Comparison of ENCODE assay signal across 7 mouse cellular contexts in the genomic region with DNA sequence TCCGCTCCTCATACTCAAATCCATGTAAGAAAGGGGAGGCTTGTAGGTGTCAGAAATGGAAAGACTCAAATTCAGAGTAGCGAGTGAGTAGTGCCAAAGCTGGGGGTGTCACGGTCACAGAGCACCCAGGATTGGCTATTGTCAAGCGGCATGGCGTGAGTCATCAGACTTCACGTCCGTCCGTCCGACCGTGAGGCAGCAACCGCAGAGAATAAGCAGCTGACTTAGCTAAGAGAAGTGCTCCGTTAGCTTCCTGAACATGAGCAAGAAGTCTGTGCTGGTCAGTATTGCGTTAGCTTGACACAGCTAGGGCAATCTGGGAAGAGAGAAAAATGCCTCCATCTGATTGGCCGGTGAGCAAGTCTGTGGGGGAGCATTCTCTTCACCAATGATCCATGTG.
A peak's percentile ranks its signal among the peaks of the same experiment; 100 is the strongest.
DNase-seq lines count a peak whose midpoint lies in the region; ATAC-seq and TF ChIP-seq lines count a peak whose summit lies in the region.

No protein-coding gene starts in this region.

- TF ChIP-seq POLR2A in heart, adult 2 months (IDR thresholded peaks at IDR 0.05; ENCODE audit: insufficient read depth, low read depth, low read length) = no peak
- TF ChIP-seq POLR2A in lung, adult 2 months (IDR thresholded peaks at IDR 0.05; ENCODE audit: borderline replicate concordance, extremely low read depth, low read depth, low read length) = no peak

- no peak for TF ChIP-seq CTCF in heart, adult 2 months (IDR thresholded peaks at IDR 0.05)
- TF ChIP-seq CTCF in lung, adult 2 months (IDR thresholded peaks at IDR 0.05; ENCODE audit: insufficient read depth, low read length) = no peak

- H3K79me2 ChIP-seq in heart, adult 2 months (replicated peaks; ENCODE audit: control insufficient read depth, insufficient read depth, low read length) = no peaks in the 10 kb centered on the region

- peaks cover 8% of the 10 kb centered on the region for H3K4me1 ChIP-seq in heart, adult 2 months (ENCODE audit: control insufficient read depth, insufficient read depth, low read length)
- peaks cover 4% of the 10 kb centered on the region; the same call in 1 of the 2 replicates for H3K4me1 ChIP-seq in lung, adult 2 months (ENCODE audit: control insufficient read depth, insufficient read depth, low read length)
- peaks cover 10% of the 10 kb centered on the region for H3K4me1 ChIP-seq in forebrain, embryonic 13.5 days

- H3K4me2 ChIP-seq in forebrain, embryonic 13.5 days = no peak overlapping the region

- intact Hi-C loops in heart, adult 2 months (cut with DNase I) = loop anchor here (2.0 kb wide), 1 partner anchor 92 kb away; the partner anchor contains the start of gene Zdhhc17

- ATAC-seq in CD4-positive, CD25-positive, alpha-beta regulatory T cell, adult 4 months = peak; percentile 53
- no peak for ATAC-seq in forebrain, embryonic 13.5 days

- H3K27me3 ChIP-seq in heart, adult 2 months (ENCODE audit: control insufficient read depth, insufficient read depth, low read length) = no peaks in the 10 kb centered on the region
- no peaks in the 10 kb centered on the region for H3K27me3 ChIP-seq in forebrain, embryonic 13.5 days

- H3K9me3 ChIP-seq in forebrain, embryonic 13.5 days (replicated peaks) = no peaks in the 10 kb centered on the region

- peak overlapping the region; percentile 32 for H3K9ac ChIP-seq in heart, adult 2 months (ENCODE audit: low read depth, low read length)
- H3K9ac ChIP-seq in forebrain, embryonic 13.5 days = no peak overlapping the region

- peak; percentile 59 to 68 for DNase-seq in B cell, adult 2 months
- DNase-seq in heart, adult 2 months = peak; percentile 49 to 71
- DNase-seq in lung, adult 2 months = peak; percentile 12
- no peak for DNase-seq in layer of hippocampus, postnatal 10 days (ENCODE audit: low spot score in 2 of 2)
- no peak for DNase-seq in right cerebral cortex, postnatal 25 days

- no peak for TF ChIP-seq EP300 in heart, adult 2 months (IDR thresholded peaks at IDR 0.05; ENCODE audit: insufficient read depth, low read depth, low read length)

- WGBS in heart, adult 2 months = 42% methylated on average over 14 of the region's 14 CpGs
- 49% methylated on average over 14 of the region's 14 CpGs for WGBS in lung, adult 2 months
- 87% methylated on average over 14 of the region's 14 CpGs for WGBS in forebrain, embryonic 13.5 days

- H3K27ac ChIP-seq in heart, adult 2 months = peak overlapping the region; percentile 42
- no peak overlapping the region for H3K27ac ChIP-seq in forebrain, embryonic 13.5 days

- peaks cover 3% of the 10 kb centered on the region for H3K36me3 ChIP-seq in heart, adult 2 months (ENCODE audit: control insufficient read depth, insufficient read depth, low read length)
- no peaks in the 10 kb centered on the region for H3K36me3 ChIP-seq in forebrain, embryonic 13.5 days (ENCODE audit: poor library complexity, severe bottlenecking)

- H3K4me3 ChIP-seq in heart, adult 2 months = peak overlapping the region; percentile 44
- H3K4me3 ChIP-seq in lung, adult 2 months (replicated peaks; ENCODE audit: extremely low read depth, low read depth, low read length) = peak overlapping the region; percentile 33
- no peak overlapping the region for H3K4me3 ChIP-seq in forebrain, embryonic 13.5 days

Comparison
In these comparisons a context has a peak if more than half of its experiments do, and no peak if none do; other contexts are left out.
1. DNase-seq: peak in B cell, adult 2 months (2 of 2), heart, adult 2 months (2 of 2) and lung, adult 2 months (single experiment); none in layer of hippocampus, postnatal 10 days (0 of 2) and right cerebral cortex, postnatal 25 days (single experiment).